Mouse (Mus musculus) stomach, embryonic 14.5 days (tissue): ENCODE measurements around the gene Negr1. TPM values are rescaled to one million over a fixed set of nuclear protein-coding genes. Genes with fewer than 3 reads are reported as not detected.

ENCODE experiments used
- ATAC-seq: fragments of 200-750 bp; cut with Nextera tagmentation; 2 replicates; pipeline ENCODE4 v1.8.0; 2017; ENCODE audit warnings: low read depth, moderate TSS enrichment; ENCODE audit not compliant: insufficient number of reproducible peaks, insufficient read depth, low FRiP score
- H3K27ac ChIP-seq: fragments of 300-500 bp; sonication (generic); 2 replicates; pipeline ENCODE4 v1.5.1; 2014; ENCODE audit warnings: mild to moderate bottlenecking, low read length, moderate library complexity, mixed read lengths
- H3K27me3 ChIP-seq: fragments of 300-500 bp; sonication (generic); 2 replicates; pipeline ENCODE4 v1.6.1; 2014; ENCODE audit warnings: low read length, control low read depth, mixed read lengths; ENCODE audit not compliant: control insufficient read depth, insufficient read depth
- H3K36me3 ChIP-seq: fragments of 300-500 bp; sonication (generic); 2 replicates; pipeline ENCODE4 v1.6.1; 2014; ENCODE audit warnings: mild to moderate bottlenecking, control low read depth, low read length, moderate library complexity, mixed read lengths; ENCODE audit not compliant: control insufficient read depth, insufficient read depth
- H3K4me1 ChIP-seq: fragments of 300-500 bp; sonication (generic); 2 replicates; pipeline ENCODE4 v1.6.1; 2014; ENCODE audit warnings: low read length, control low read depth, mixed read lengths; ENCODE audit not compliant: control insufficient read depth, insufficient read depth
- H3K4me2 ChIP-seq: fragments of 300-500 bp; sonication (generic); replicated peaks from 2 replicates; pipeline ENCODE4 v1.6.1; 2014; ENCODE audit warnings: low read depth, low read length, control low read depth
- H3K4me3 ChIP-seq: fragments of 300-500 bp; sonication (generic); 2 replicates; pipeline ENCODE4 v1.5.1; 2014; ENCODE audit warnings: low read depth, low read length, control low read depth
- H3K9ac ChIP-seq: fragments of 300-500 bp; sonication (generic); replicated peaks from 2 replicates; pipeline ENCODE4 v1.6.1; 2014; ENCODE audit warnings: low read depth, mild to moderate bottlenecking, control low read depth, low read length, moderate library complexity, mixed read lengths
- H3K9me3 ChIP-seq: fragments of 300-500 bp; sonication (generic); 2 replicates; pipeline ENCODE4 v1.6.1; 2016; ENCODE audit warnings: low read depth, low read length, control low read depth; ENCODE audit not compliant: control insufficient read depth
- WGBS: fragments of 180-500 bp; shearing (Covaris S2); extraction: QIAGEN DNeasy Blood & Tissue Kit; methylation state at CpG from one replicate; pipeline ENCODE4 v1.1.7; 2014; 5-methylcytosine and 5-hydroxymethylcytosine counted together
- polyA plus RNA-seq: library from polyadenylated mRNA; unstranded; fragments of >200 nt; fragmentation: Nextera tagmentation; extraction: Ambion mirVana; gene quantifications from 2 replicates; pipeline ENCODE4 v1.2.1, GENCODE M21; 2014

The Negr1 gene
- polyA plus RNA-seq, 1 experiment from 2014 or later: 9.8 TPM

DNA sequence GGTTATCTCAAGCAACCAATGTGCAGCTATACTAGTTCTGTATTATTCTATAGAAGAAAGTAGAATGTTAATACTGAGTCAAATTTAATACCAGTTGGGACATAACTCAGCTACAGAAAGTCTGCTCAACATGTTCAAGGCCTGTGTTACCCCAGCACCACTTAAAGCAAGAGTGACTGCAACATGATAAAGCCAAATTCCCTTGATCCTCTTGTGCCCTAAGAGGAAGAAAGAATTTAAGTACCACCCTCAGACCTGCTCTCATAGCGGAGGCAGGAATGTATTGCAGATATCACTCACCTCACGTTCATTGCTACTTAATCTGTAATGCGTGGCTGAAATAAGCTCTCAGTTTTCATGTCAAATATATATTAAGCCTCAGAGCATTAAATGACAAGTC is 631.5 kb downstream of the Negr1 start:
- no peaks in the 10 kb centered on the region for H3K9me3 ChIP-seq
- no peaks in the 10 kb centered on the region for H3K4me1 ChIP-seq
- no peaks in the 10 kb centered on the region for H3K36me3 ChIP-seq
- H3K4me3 ChIP-seq: no peak overlapping the region
- WGBS: 81% methylated on average over 3 of the region's 3 CpGs
- H3K27me3 ChIP-seq: no peaks in the 10 kb centered on the region
- H3K27ac ChIP-seq: no peak overlapping the region
- H3K9ac ChIP-seq: no peak overlapping the region
- H3K4me2 ChIP-seq: no peak overlapping the region
- ATAC-seq: no peak

DNA sequence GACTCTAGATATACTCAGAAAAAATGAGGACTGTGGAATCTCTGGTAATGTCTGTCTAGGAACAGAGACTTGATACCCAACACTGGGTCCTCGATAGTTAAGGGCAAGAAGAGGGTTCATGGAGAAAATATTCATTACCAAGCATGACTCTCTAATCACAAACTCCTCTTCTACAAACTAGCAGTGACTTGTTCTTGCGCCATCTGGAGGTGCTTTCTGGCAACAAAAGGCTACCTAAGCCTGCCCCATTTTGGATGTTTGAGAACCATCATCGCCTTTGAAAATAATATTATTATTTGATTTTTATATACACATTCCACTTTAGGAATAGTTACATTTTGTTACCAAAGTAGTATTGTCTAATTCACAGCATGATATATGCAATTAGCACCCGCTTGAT is 637.1 kb downstream of the Negr1 start:
- 82% methylated on average over 4 of the region's 4 CpGs for WGBS
- ATAC-seq: no peak
- no peak overlapping the region for H3K9ac ChIP-seq

DNA sequence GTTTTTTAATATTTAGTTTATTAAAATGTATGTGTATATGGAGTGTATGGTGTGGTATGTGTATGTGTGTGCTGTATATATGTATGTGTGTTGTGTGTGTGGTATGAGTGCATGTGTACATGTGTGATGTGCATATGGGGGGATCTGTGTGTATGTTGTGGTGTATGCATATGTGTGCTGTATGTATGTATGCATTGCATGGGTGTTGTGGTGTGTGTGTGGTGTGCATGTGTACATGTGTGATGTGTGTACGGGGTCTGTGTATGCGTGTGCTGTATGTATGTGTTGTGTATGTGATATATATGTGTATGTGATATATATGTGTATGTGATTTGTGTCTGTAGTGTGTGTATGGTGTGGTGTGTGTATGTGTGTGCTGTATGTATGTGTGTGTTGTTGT is 640.1 kb downstream of the Negr1 start:
- Histone ChIP-seq H3K36me3 (no peaks in the 10 kb centered on the region), H3K4me3 (no peak overlapping the region), H3K27me3 (no peaks in the 10 kb centered on the region), H3K4me2 (no peak overlapping the region), H3K27ac (no peak overlapping the region), H3K9me3 (no peaks in the 10 kb centered on the region), H3K4me1 (no peaks in the 10 kb centered on the region), H3K9ac (no peak overlapping the region)
- ATAC-seq: no peak
- 97% methylated on average over 2 of the region's 2 CpGs for WGBS

More for the DNA sequence above, 637.1 kb downstream of the Negr1 start:
- Histone ChIP-seq H3K4me1 (no peaks in the 10 kb centered on the region), H3K27ac (no peak overlapping the region), H3K4me3 (no peak overlapping the region), H3K27me3 (no peaks in the 10 kb centered on the region), H3K36me3 (no peaks in the 10 kb centered on the region), H3K4me2 (no peak overlapping the region), H3K9me3 (no peaks in the 10 kb centered on the region)

DNA sequence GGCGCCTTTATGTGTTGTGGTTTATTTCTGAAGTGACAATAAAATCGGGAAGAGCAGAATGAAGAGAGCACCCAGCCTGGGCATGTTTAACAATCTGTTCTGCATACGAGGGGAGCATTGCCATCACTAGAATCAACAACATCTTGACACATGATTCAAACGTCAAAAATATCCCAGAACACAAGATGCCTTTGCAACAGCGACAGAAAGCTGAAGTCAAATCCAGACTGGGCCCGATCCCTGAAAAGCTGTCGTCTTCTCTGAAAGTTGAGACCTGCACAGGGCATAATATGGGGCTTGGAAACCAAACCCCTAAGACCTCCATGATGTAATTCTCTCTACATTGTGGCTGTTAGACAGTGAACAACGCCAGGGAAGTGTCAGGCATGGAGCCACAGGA is 642.0 kb downstream of the Negr1 start:
- no peak overlapping the region for H3K9ac ChIP-seq
- no peak for ATAC-seq
- no peak overlapping the region for H3K4me2 ChIP-seq
- H3K36me3 ChIP-seq: no peaks in the 10 kb centered on the region
- H3K4me3 ChIP-seq: no peak overlapping the region
- no peak overlapping the region for H3K27ac ChIP-seq
- 83% methylated on average over 8 of the region's 8 CpGs for WGBS
- no peaks in the 10 kb centered on the region for H3K4me1 ChIP-seq
- no peaks in the 10 kb centered on the region for H3K9me3 ChIP-seq
- H3K27me3 ChIP-seq: no peaks in the 10 kb centered on the region

DNA sequence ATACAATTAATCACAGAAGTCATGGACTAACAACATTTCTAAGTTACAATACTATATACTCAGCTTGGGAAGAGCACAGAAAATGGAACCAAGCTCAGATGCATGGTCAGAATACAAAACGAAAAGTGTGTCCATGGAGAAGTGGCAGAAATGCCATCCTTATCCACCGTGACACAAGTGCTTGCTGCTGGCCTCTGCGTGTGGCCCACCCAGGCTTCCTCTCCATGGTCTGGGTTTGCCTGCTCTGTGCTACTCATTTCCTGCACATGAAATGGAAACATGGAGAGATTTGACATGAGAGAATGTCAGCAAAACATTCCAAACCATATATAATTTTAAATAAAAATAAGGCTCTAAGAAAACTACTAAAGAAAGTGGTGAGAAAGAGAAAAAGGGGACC is 645.2 kb downstream of the Negr1 start:
- WGBS: 82% methylated on average over 3 of the region's 3 CpGs
- Histone ChIP-seq H3K27ac (no peak overlapping the region), H3K9ac (no peak overlapping the region), H3K4me2 (no peak overlapping the region), H3K27me3 (no peaks in the 10 kb centered on the region), H3K4me1 (no peaks in the 10 kb centered on the region), H3K9me3 (no peaks in the 10 kb centered on the region), H3K36me3 (no peaks in the 10 kb centered on the region), H3K4me3 (no peak overlapping the region)
- ATAC-seq: no peak

DNA sequence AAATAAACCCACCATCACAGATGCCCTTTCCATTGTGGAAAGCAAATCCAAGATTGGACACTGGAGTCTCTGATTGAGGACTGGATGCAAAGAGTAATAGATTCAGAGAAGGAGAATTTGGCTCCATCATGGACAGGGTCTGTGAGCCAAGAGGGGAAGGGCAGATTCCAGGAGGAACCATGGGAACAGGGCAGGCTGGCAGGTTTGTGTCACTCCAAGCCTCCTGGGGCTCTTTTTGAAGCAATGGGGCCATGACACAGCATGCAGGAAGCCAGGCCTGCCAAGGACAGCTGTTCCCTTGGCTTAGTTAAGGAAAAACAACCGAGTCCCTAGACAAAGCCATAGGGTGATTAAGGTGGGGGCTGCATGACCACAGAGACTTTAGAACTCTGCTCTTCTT is 647.4 kb downstream of the Negr1 start:
- Histone ChIP-seq H3K27ac (no peak overlapping the region), H3K4me2 (no peak overlapping the region), H3K36me3 (no peaks in the 10 kb centered on the region), H3K9me3 (no peaks in the 10 kb centered on the region), H3K4me1 (no peaks in the 10 kb centered on the region), H3K9ac (no peak overlapping the region), H3K4me3 (no peak overlapping the region), H3K27me3 (no peaks in the 10 kb centered on the region)
- WGBS: 45% methylated on average over 1 of the region's 1 CpGs
- no peak for ATAC-seq

DNA sequence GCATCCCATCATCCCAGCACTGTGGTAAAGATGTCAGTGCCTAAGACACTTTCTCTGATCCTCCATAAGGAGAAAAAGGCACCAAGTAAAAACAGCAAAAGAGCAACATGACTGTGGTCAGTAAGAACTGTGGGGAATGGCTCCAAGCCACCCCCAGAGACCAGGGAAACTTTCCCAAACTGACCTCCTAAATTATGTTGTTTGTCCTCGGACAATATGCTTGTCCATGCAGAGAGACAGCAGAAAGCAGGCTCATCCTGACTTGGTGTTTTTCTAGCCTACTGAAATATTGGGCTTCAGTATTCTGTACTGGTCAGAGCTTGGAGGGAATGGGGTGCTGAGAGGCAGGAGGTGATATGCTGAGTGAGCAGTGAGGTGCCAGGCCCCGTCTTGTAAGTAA is 647.8 kb downstream of the Negr1 start:
- Histone ChIP-seq H3K4me1 (no peaks in the 10 kb centered on the region), H3K4me2 (no peak overlapping the region), H3K27ac (no peak overlapping the region), H3K9me3 (no peaks in the 10 kb centered on the region), H3K27me3 (no peaks in the 10 kb centered on the region), H3K36me3 (no peaks in the 10 kb centered on the region), H3K9ac (no peak overlapping the region), H3K4me3 (no peak overlapping the region)
- no peak for ATAC-seq
- WGBS: 90% methylated on average over 2 of the region's 2 CpGs

DNA sequence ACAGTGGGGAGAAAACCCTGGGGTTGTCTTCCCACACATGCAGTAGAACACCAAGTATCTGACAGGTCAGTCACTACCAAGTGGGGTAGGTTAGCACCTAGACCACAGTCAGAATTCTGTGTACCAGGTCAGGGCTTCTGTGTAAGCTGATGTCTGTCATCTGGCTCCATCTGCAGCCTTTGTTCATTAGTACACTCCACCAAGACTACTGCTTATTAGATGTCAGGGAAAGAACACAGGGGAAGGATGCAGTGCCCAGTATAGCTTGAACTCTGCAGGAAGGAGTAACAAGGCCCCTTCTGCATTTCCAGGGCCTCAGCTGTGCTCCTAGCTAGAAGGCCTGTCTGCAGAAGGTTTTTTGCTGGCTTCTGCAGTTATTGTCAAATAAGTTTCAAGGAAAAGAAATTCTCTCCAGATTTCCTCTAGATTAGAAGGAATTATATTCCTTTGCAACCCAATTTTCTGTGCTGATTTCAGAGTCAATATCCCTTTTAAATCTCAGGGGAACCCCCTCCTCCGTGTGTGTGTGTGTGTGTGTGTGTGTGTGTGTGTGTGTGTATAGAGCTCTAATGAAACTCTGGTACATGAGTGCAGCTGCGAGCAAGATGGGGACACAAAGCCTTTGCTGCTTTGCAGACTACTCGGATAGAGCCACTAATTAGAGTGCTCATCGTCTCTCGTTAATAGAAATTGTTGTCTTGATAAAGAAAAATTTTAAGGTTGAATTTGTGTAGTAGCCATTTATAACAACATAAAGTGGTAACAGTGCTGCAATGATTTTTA is 654.5 kb downstream of the Negr1 start:
- no peak overlapping the region for H3K4me3 ChIP-seq
- ATAC-seq: no peak
- WGBS: 66% methylated on average over 5 of the region's 5 CpGs
- H3K27ac ChIP-seq: no peak overlapping the region
- H3K4me2 ChIP-seq: no peak overlapping the region
- no peaks in the 10 kb centered on the region for H3K27me3 ChIP-seq
- no peak overlapping the region for H3K9ac ChIP-seq
- no peaks in the 10 kb centered on the region for H3K36me3 ChIP-seq
- H3K4me1 ChIP-seq: 0 out of 2 replicates have a peak, but pooled peaks cover 3% of the 10 kb centered on the region
- H3K9me3 ChIP-seq: no peaks in the 10 kb centered on the region

DNA sequence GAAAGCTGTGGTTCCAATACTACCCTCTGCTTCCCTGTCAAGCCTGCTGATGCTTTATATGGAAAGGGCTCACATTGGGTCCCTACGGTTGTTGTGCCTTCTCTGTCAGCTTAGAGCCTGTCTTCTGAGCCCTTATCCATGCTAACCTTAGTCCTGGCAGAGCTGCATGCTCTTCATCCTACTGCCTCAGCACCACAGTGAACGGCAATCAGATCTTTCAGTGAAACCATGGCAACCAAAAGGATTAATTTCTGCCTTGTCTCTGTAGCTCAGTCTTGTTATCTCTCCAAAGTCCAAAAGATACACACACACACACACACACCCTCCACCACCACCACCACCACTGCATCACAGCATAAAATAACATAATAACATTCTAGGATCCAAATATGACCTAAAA is 656.2 kb downstream of the Negr1 start:
- Histone ChIP-seq H3K4me1 (0 out of 2 replicates have a peak, but pooled peaks cover 3% of the 10 kb centered on the region), H3K9ac (no peak overlapping the region), H3K27me3 (no peaks in the 10 kb centered on the region), H3K4me3 (no peak overlapping the region), H3K9me3 (no peaks in the 10 kb centered on the region), H3K27ac (no peak overlapping the region), H3K36me3 (no peaks in the 10 kb centered on the region), H3K4me2 (no peak overlapping the region)
- WGBS: 49% methylated on average over 2 of the region's 2 CpGs
- no peak for ATAC-seq
